Mouse (Mus musculus): ENCODE data around the gene Hnf4a. TPM values are rescaled to one million over a fixed set of nuclear protein-coding genes. Genes with fewer than 3 reads are reported as not detected.

The Hnf4a gene
- polyA plus RNA-seq, 1 experiment from 2014 or later: not detected

- ATAC-seq (ENCODE audit: insufficient number of reproducible peaks, low FRiP score, low TSS enrichment, low read depth): no peak
- Histone ChIP-seq H3K4me3 (ENCODE audit: low read depth, low read length) (no peak overlapping the region), H3K4me1 (ENCODE audit: control insufficient read depth, insufficient read depth, low read length) (no peaks in the 10 kb centered on the region), H3K27ac (replicated peaks; ENCODE audit: low read depth, low read length) (no peak overlapping the region), H3K27me3 (ENCODE audit: control insufficient read depth, insufficient read depth, low read length) (no peaks in the 10 kb centered on the region), H3K9me3 (ENCODE audit: control insufficient read depth, low read length) (no peaks in the 10 kb centered on the region), H3K36me3 (ENCODE audit: control insufficient read depth, insufficient read depth, low read length) (no peaks in the 10 kb centered on the region), H3K4me2 (ENCODE audit: low read depth, severe bottlenecking) (no peak overlapping the region), H3K9ac (ENCODE audit: low read length) (no peak overlapping the region)
- WGBS: 80% methylated on average over 13 of the region's 13 CpGs
- no peak for DNase-seq (ENCODE audit: low spot score)
Observed at GRCm38 (mm10) chr2:163596057-163596872, 89.7 kb downstream of the Hnf4a start.

GRCm38 (mm10) chr2:163596873-163597155, 90.2 kb downstream of the Hnf4a start:
- no peak for ATAC-seq (ENCODE audit: insufficient number of reproducible peaks, low FRiP score, low TSS enrichment, low read depth)
- no peaks in the 10 kb centered on the region for H3K9me3 ChIP-seq (ENCODE audit: control insufficient read depth, low read length)
- no peak overlapping the region for H3K4me3 ChIP-seq (ENCODE audit: low read depth, low read length)
- no peak overlapping the region for H3K4me2 ChIP-seq (ENCODE audit: low read depth, severe bottlenecking)
- no peaks in the 10 kb centered on the region for H3K27me3 ChIP-seq (ENCODE audit: control insufficient read depth, insufficient read depth, low read length)
- 72% methylated on average over 3 of the region's 3 CpGs for WGBS
- H3K27ac ChIP-seq (replicated peaks; ENCODE audit: low read depth, low read length): no peak overlapping the region
- H3K4me1 ChIP-seq (ENCODE audit: control insufficient read depth, insufficient read depth, low read length): no peaks in the 10 kb centered on the region
- no peak overlapping the region for H3K9ac ChIP-seq (ENCODE audit: low read length)
- H3K36me3 ChIP-seq (ENCODE audit: control insufficient read depth, insufficient read depth, low read length): no peaks in the 10 kb centered on the region
- DNase-seq (ENCODE audit: low spot score): no peak

- H3K9me3 ChIP-seq (ENCODE audit: control insufficient read depth, low read length): no peaks in the 10 kb centered on the region
- ATAC-seq (ENCODE audit: insufficient number of reproducible peaks, low FRiP score, low TSS enrichment, low read depth) (no peak), DNase-seq (ENCODE audit: low spot score) (peak; percentile 45)
- H3K4me2 ChIP-seq (ENCODE audit: low read depth, severe bottlenecking): no peak overlapping the region
- 62% methylated on average over 4 of the region's 4 CpGs for WGBS
- no peaks in the 10 kb centered on the region for H3K36me3 ChIP-seq (ENCODE audit: control insufficient read depth, insufficient read depth, low read length)
- H3K4me1 ChIP-seq (ENCODE audit: control insufficient read depth, insufficient read depth, low read length): no peaks in the 10 kb centered on the region
- H3K9ac ChIP-seq (ENCODE audit: low read length): no peak overlapping the region
- no peaks in the 10 kb centered on the region for H3K27me3 ChIP-seq (ENCODE audit: control insufficient read depth, insufficient read depth, low read length)
- H3K4me3 ChIP-seq (ENCODE audit: low read depth, low read length): no peak overlapping the region
- H3K27ac ChIP-seq (replicated peaks; ENCODE audit: low read depth, low read length): no peak overlapping the region
Observed at GRCm38 (mm10) chr2:163597661-163598060, 91.1 kb downstream of the Hnf4a start.

- Histone ChIP-seq H3K9ac (ENCODE audit: low read length) (no peak overlapping the region), H3K27ac (replicated peaks; ENCODE audit: low read depth, low read length) (no peak overlapping the region), H3K27me3 (ENCODE audit: control insufficient read depth, insufficient read depth, low read length) (no peaks in the 10 kb centered on the region), H3K4me1 (ENCODE audit: control insufficient read depth, insufficient read depth, low read length) (0 out of 2 replicates have a peak, but pooled peaks cover 3% of the 10 kb centered on the region), H3K4me3 (ENCODE audit: low read depth, low read length) (no peak overlapping the region), H3K9me3 (ENCODE audit: control insufficient read depth, low read length) (no peaks in the 10 kb centered on the region), H3K36me3 (ENCODE audit: control insufficient read depth, insufficient read depth, low read length) (no peaks in the 10 kb centered on the region), H3K4me2 (ENCODE audit: low read depth, severe bottlenecking) (no peak overlapping the region)
- no peak for ATAC-seq (ENCODE audit: insufficient number of reproducible peaks, low FRiP score, low TSS enrichment, low read depth)
- WGBS: 0% methylated on average over 1 of the region's 1 CpGs
- DNase-seq (ENCODE audit: low spot score): peak; percentile 78
Observed at GRCm38 (mm10) chr2:163599226-163599625, 92.6 kb downstream of the Hnf4a start.

GRCm38 (mm10) chr2:163601066-163601465, 94.5 kb downstream of the Hnf4a start:
- DNase-seq (ENCODE audit: low spot score) (no peak), ATAC-seq (ENCODE audit: insufficient number of reproducible peaks, low FRiP score, low TSS enrichment, low read depth) (no peak)
- H3K4me2 ChIP-seq (ENCODE audit: low read depth, severe bottlenecking): no peak overlapping the region
- H3K4me3 ChIP-seq (ENCODE audit: low read depth, low read length): no peak overlapping the region
- H3K9ac ChIP-seq (ENCODE audit: low read length): no peak overlapping the region
- H3K27ac ChIP-seq (replicated peaks; ENCODE audit: low read depth, low read length): no peak overlapping the region
- H3K27me3 ChIP-seq (ENCODE audit: control insufficient read depth, insufficient read depth, low read length): no peaks in the 10 kb centered on the region
- H3K36me3 ChIP-seq (ENCODE audit: control insufficient read depth, insufficient read depth, low read length): no peaks in the 10 kb centered on the region
- 0 out of 2 replicates have a peak, but pooled peaks cover 3% of the 10 kb centered on the region for H3K4me1 ChIP-seq (ENCODE audit: control insufficient read depth, insufficient read depth, low read length)
- WGBS: 93% methylated on average over 7 of the region's 7 CpGs
- no peaks in the 10 kb centered on the region for H3K9me3 ChIP-seq (ENCODE audit: control insufficient read depth, low read length)

- ATAC-seq (ENCODE audit: insufficient number of reproducible peaks, low FRiP score, low TSS enrichment, low read depth) (no peak), DNase-seq (ENCODE audit: low spot score) (no peak)
- Histone ChIP-seq H3K9me3 (ENCODE audit: control insufficient read depth, low read length) (no peaks in the 10 kb centered on the region), H3K27ac (replicated peaks; ENCODE audit: low read depth, low read length) (no peak overlapping the region), H3K4me2 (ENCODE audit: low read depth, severe bottlenecking) (peak overlapping the region; percentile 76), H3K27me3 (ENCODE audit: control insufficient read depth, insufficient read depth, low read length) (no peaks in the 10 kb centered on the region), H3K9ac (ENCODE audit: low read length) (no peak overlapping the region), H3K4me3 (ENCODE audit: low read depth, low read length) (peak overlapping the region; percentile 76), H3K4me1 (ENCODE audit: control insufficient read depth, insufficient read depth, low read length) (0 out of 2 replicates have a peak, but pooled peaks cover 3% of the 10 kb centered on the region), H3K36me3 (ENCODE audit: control insufficient read depth, insufficient read depth, low read length) (no peaks in the 10 kb centered on the region)
- WGBS: 77% methylated on average over 7 of the region's 7 CpGs
Observed at GRCm38 (mm10) chr2:163601712-163602100, 95.1 kb downstream of the Hnf4a start.

- 0 out of 2 replicates have a peak, but pooled peaks cover 3% of the 10 kb centered on the region for H3K4me1 ChIP-seq (ENCODE audit: control insufficient read depth, insufficient read depth, low read length)
- DNase-seq (ENCODE audit: low spot score) (peak; percentile 88), ATAC-seq (ENCODE audit: insufficient number of reproducible peaks, low FRiP score, low TSS enrichment, low read depth) (peak; percentile 89)
Observed at GRCm38 (mm10) chr2:163602101-163602971, 95.7 kb downstream of the Hnf4a start, which contains the start of gene Ttpal. Gene Ttpal (plus strand): TSS chr2:163602314.

GRCm38 (mm10) chr2:163606161-163606560, 99.6 kb downstream of the Hnf4a start:
- no peak for ATAC-seq (ENCODE audit: insufficient number of reproducible peaks, low FRiP score, low TSS enrichment, low read depth)
- WGBS: 88% methylated on average over 7 of the region's 7 CpGs
- Histone ChIP-seq H3K4me3 (ENCODE audit: low read depth, low read length) (no peak overlapping the region), H3K27ac (replicated peaks; ENCODE audit: low read depth, low read length) (no peak overlapping the region), H3K9ac (ENCODE audit: low read length) (no peak overlapping the region), H3K36me3 (ENCODE audit: control insufficient read depth, insufficient read depth, low read length) (no peaks in the 10 kb centered on the region; the same call in 1 of the 2 replicates), H3K27me3 (ENCODE audit: control insufficient read depth, insufficient read depth, low read length) (no peaks in the 10 kb centered on the region), H3K4me2 (ENCODE audit: low read depth, severe bottlenecking) (no peak overlapping the region), H3K9me3 (ENCODE audit: control insufficient read depth, low read length) (no peaks in the 10 kb centered on the region), H3K4me1 (ENCODE audit: control insufficient read depth, insufficient read depth, low read length) (0 out of 2 replicates have a peak, but pooled peaks cover 3% of the 10 kb centered on the region)
- DNase-seq (ENCODE audit: low spot score): no peak

More at GRCm38 (mm10) chr2:163602101-163602971, 95.7 kb downstream of the Hnf4a start, which contains the start of gene Ttpal:
- no peaks in the 10 kb centered on the region for H3K36me3 ChIP-seq (ENCODE audit: control insufficient read depth, insufficient read depth, low read length)
- no peaks in the 10 kb centered on the region for H3K9me3 ChIP-seq (ENCODE audit: control insufficient read depth, low read length)
- no peak within 1 kb of the TSS; the same call in 1 of the 2 replicates for H3K27ac ChIP-seq (replicated peaks; ENCODE audit: low read depth, low read length)
- 2% methylated on average over 57 of the region's 57 CpGs for WGBS
- H3K4me2 ChIP-seq (ENCODE audit: low read depth, severe bottlenecking): peak within 1 kb of the TSS; percentile 76
- peak within 1 kb of the TSS; percentile 76 for H3K4me3 ChIP-seq (ENCODE audit: low read depth, low read length)
- no peaks in the 10 kb centered on the region for H3K27me3 ChIP-seq (ENCODE audit: control insufficient read depth, insufficient read depth, low read length)
- peak within 1 kb of the TSS; percentile 87 for H3K9ac ChIP-seq (ENCODE audit: low read length)

Measured in limb, embryonic 11.5 days (tissue).